ENCODE assay signal across 8 mouse cellular contexts in genomic region chr19:46305432-46306267, GRCm38 (mm10). TPM values are rescaled to one million over a fixed set of nuclear protein-coding genes. Genes with fewer than 3 reads are reported as not detected.
DNase-seq lines count a peak whose midpoint lies in the region; ATAC-seq lines count a peak whose summit lies in the region.

No protein-coding gene starts in this region.

- DNase-seq in MEL-GATA-1-ER (ENCODE audit: extremely low read depth, low read depth) = peak; percentile 79
- DNase-seq in brain, adult 2 months (ENCODE audit: low read depth, low spot score) = peak; percentile 65
- DNase-seq in heart, postnatal 4 days = peak; percentile 92
- peak; percentile 68 to 81 for DNase-seq in layer of hippocampus, postnatal 10 days (ENCODE audit: low spot score in 2 of 2)
- DNase-seq in retina, postnatal 1 day = peak; percentile 89
- peak; percentile 86 to 88 for DNase-seq in urinary bladder, postnatal 36 days (ENCODE audit: low spot score in 2 of 2)

- peak overlapping the region; percentile 94 for H3K4me2 ChIP-seq in forebrain, embryonic 13.5 days

- H3K9ac ChIP-seq in forebrain, embryonic 13.5 days = peak overlapping the region; percentile 69

- H3K27me3 ChIP-seq in forebrain, embryonic 13.5 days = peaks cover 42% of the 10 kb centered on the region

- H3K9me3 ChIP-seq in forebrain, embryonic 13.5 days (replicated peaks) = no peaks in the 10 kb centered on the region

- peak; percentile 44 for ATAC-seq in forebrain, embryonic 13.5 days

- H3K4me1 ChIP-seq in forebrain, embryonic 13.5 days = peaks cover 28% of the 10 kb centered on the region

- no peaks in the 10 kb centered on the region for H3K36me3 ChIP-seq in forebrain, embryonic 13.5 days (ENCODE audit: poor library complexity, severe bottlenecking)
- peaks cover 33% of the 10 kb centered on the region for H3K36me3 ChIP-seq in macrophage (ENCODE audit: inconsistent target)

- WGBS in forebrain, embryonic 13.5 days = under 1% methylated on average over 42 of the region's 43 CpGs
- 1% methylated on average over 35 of the region's 43 CpGs for WGBS in macrophage (ENCODE audit: missing documents)

- no peak overlapping the region for H3K27ac ChIP-seq in forebrain, embryonic 13.5 days
- H3K27ac ChIP-seq in macrophage = peak overlapping the region; percentile 78

- H3K4me3 ChIP-seq in forebrain, embryonic 13.5 days = peak overlapping the region; percentile 56
- peak overlapping the region; percentile 99 for H3K4me3 ChIP-seq in macrophage (ENCODE audit: inconsistent target)

- H3K79me2 ChIP-seq in macrophage (ENCODE audit: inconsistent target) = no peaks in the 10 kb centered on the region; the same call in 1 of the 2 replicates

RNA-seq across cellular contexts. Expression of gene Nfkb2, which starts 1.5 kb away (rescaled TPM):
- polyA plus RNA-seq in forebrain, embryonic 13.5 days (2015; fragmentation: Nextera tagmentation; extraction: Ambion mirVana) = 1.1 and 1.5 TPM in 2 replicates
- total RNA-seq in heart, postnatal 4 days (2021) = 10 to 100 TPM; 15.1 to 15.2 TPM
- 1 to 10 TPM; 3.1 to 3.2 TPM for total RNA-seq in layer of hippocampus, postnatal 10 days (2021)
- 1,000 to 10,000 TPM in 1 of 26 experiments, 100 to 1,000 TPM in 21, 10 to 100 TPM in 4; 52.3 to 1,709 (median 307) TPM for total RNA-seq in macrophage (2018; cell fraction: chromatin; rRNA removed)
- total RNA-seq in macrophage (2018; cell fraction: cytosol; rRNA removed) = 100 to 1,000 TPM in 8 of 26 experiments, 10 to 100 TPM in 18; 39.4 to 360 (median 81.1) TPM
- total RNA-seq in macrophage (2018; cell fraction: nucleus; rRNA removed) = 100 to 1,000 TPM in 19 of 26 experiments, 10 to 100 TPM in 7; 38.4 to 684 (median 218) TPM
- polyA plus RNA-seq in macrophage (2018) = 22.0 to 49.3 TPM (median 32.3 TPM) in 3 replicates

RNA-seq across cellular contexts. Expression of gene Psd, which starts 21.3 kb away (rescaled TPM):
- polyA plus RNA-seq in forebrain, embryonic 13.5 days (2015; fragmentation: Nextera tagmentation; extraction: Ambion mirVana) = 31.0 and 34.8 TPM in 2 replicates
- total RNA-seq in heart, postnatal 4 days (2021) = 1 to 10 TPM; 1.7 to 2.1 TPM
- total RNA-seq in layer of hippocampus, postnatal 10 days (2021) = 100 to 1,000 TPM; 686 to 714 TPM
- 1 to 10 TPM in 16 of 26 experiments, under 1 TPM in 10; 0.41 to 3.9 (median 1.1) TPM for total RNA-seq in macrophage (2018; cell fraction: chromatin; rRNA removed)
- total RNA-seq in macrophage (2018; cell fraction: cytosol; rRNA removed) = under 1 TPM in 18 of 26 experiments, not detected in 8; 0.03 to 0.62 (median 0.11) TPM
- total RNA-seq in macrophage (2018; cell fraction: nucleus; rRNA removed) = 1 to 10 TPM in 10 of 26 experiments, under 1 TPM in 12, not detected in 4; 0.28 to 2.7 (median 0.93) TPM
- 0.13 to 0.33 TPM in 2 of 3 replicates, not detected in the other for polyA plus RNA-seq in macrophage (2018)

RNA-seq across cellular contexts. Expression of gene Fbxl15, which starts 22.3 kb away (rescaled TPM):
- 30.8 and 32.8 TPM in 2 replicates for polyA plus RNA-seq in forebrain, embryonic 13.5 days (2015; fragmentation: Nextera tagmentation; extraction: Ambion mirVana)
- 1 to 10 TPM; 5.5 to 7.2 TPM for total RNA-seq in heart, postnatal 4 days (2021)
- total RNA-seq in layer of hippocampus, postnatal 10 days (2021) = 10 to 100 TPM; 30.2 to 33.6 TPM
- 1 to 10 TPM in 25 of 26 experiments, under 1 TPM in 1; 0.69 to 7.2 (median 3.3) TPM for total RNA-seq in macrophage (2018; cell fraction: chromatin; rRNA removed)
- total RNA-seq in macrophage (2018; cell fraction: cytosol; rRNA removed) = 1 to 10 TPM; 4.4 to 9.7 (median 6.5) TPM
- 1 to 10 TPM; 1.3 to 8.8 (median 4.4) TPM for total RNA-seq in macrophage (2018; cell fraction: nucleus; rRNA removed)
- polyA plus RNA-seq in macrophage (2018) = 1.1 to 6.6 TPM (median 6.4 TPM) in 3 replicates

RNA-seq across cellular contexts. Expression of gene Cuedc2, which starts 32.9 kb away (rescaled TPM):
- polyA plus RNA-seq in forebrain, embryonic 13.5 days (2015; fragmentation: Nextera tagmentation; extraction: Ambion mirVana) = 304 and 309 TPM in 2 replicates
- 100 to 1,000 TPM in 1 of 2 experiments, 10 to 100 TPM in 1; 98.8 to 108 TPM for total RNA-seq in heart, postnatal 4 days (2021)
- total RNA-seq in layer of hippocampus, postnatal 10 days (2021) = 100 to 1,000 TPM; 173 to 178 TPM
- total RNA-seq in macrophage (2018; cell fraction: chromatin; rRNA removed) = 100 to 1,000 TPM in 4 of 26 experiments, 10 to 100 TPM in 22; 19.6 to 148 (median 75.5) TPM
- total RNA-seq in macrophage (2018; cell fraction: cytosol; rRNA removed) = 100 to 1,000 TPM in 19 of 26 experiments, 10 to 100 TPM in 7; 86.3 to 159 (median 111) TPM
- total RNA-seq in macrophage (2018; cell fraction: nucleus; rRNA removed) = 100 to 1,000 TPM in 5 of 26 experiments, 10 to 100 TPM in 21; 42.6 to 129 (median 72.4) TPM
- polyA plus RNA-seq in macrophage (2018) = 107 to 134 TPM (median 122 TPM) in 3 replicates

RNA-seq across cellular contexts. Expression of gene Mfsd13a, which starts 35.3 kb away (rescaled TPM):
- 7.6 and 7.8 TPM in 2 replicates for polyA plus RNA-seq in forebrain, embryonic 13.5 days (2015; fragmentation: Nextera tagmentation; extraction: Ambion mirVana)
- total RNA-seq in heart, postnatal 4 days (2021) = 1 to 10 TPM; 3.1 to 4.2 TPM
- total RNA-seq in layer of hippocampus, postnatal 10 days (2021) = 10 to 100 TPM; 24.4 to 26.4 TPM
- total RNA-seq in macrophage (2018; cell fraction: chromatin; rRNA removed) = 10 to 100 TPM in 9 of 26 experiments, 1 to 10 TPM in 17; 3.6 to 15.7 (median 8.5) TPM
- total RNA-seq in macrophage (2018; cell fraction: cytosol; rRNA removed) = 10 to 100 TPM; 15.4 to 33.3 (median 24.1) TPM
- total RNA-seq in macrophage (2018; cell fraction: nucleus; rRNA removed) = 10 to 100 TPM in 24 of 26 experiments, 1 to 10 TPM in 2; 9.4 to 52.4 (median 17.7) TPM
- 15.2 to 23.8 TPM (median 20.1 TPM) in 3 replicates for polyA plus RNA-seq in macrophage (2018)

Comparison
In these comparisons a context has a peak if more than half of its experiments do, and no peak if none do; other contexts are left out.
1. RNA of gene Psd, which starts 21.3 kb away (total RNA-seq): 686 to 714 TPM in layer of hippocampus, postnatal 10 days; 1.7 to 2.1 TPM in heart, postnatal 4 days; every median in the first group is over 100 times any median in the second.
2. Peak in every context shown above with its lines, with median percentiles within 50 percentile points of each other: DNase-seq.